Mouse (Mus musculus) megakaryocyte, embryonic 14.5 days (primary cell): Measurements from ENCODE around the gene Kir3dl1. TPM values are rescaled to one million over a fixed set of nuclear protein-coding genes. Genes with fewer than 3 reads are reported as not detected.
"Not testable (repeated sequence)": the region's sequence is repeated elsewhere in the genome, so short reads cannot be mapped to it uniquely, and the experiment has no call there.

Experiments used
- H3K27me3 ChIP-seq: replicated peaks from 2 replicates; pipeline ENCODE3; 2012; ENCODE audit warnings: inconsistent platforms
- H3K36me3 ChIP-seq: replicated peaks from 2 replicates; pipeline ENCODE3; 2012; ENCODE audit warnings: low read length, inconsistent platforms, mixed read lengths
- H3K4me1 ChIP-seq: 2 replicates; pipeline ENCODE4 v1.6.1; 2012; ENCODE audit warnings: inconsistent platforms
- H3K4me3 ChIP-seq: replicated peaks from 2 replicates; pipeline ENCODE3; 2012; ENCODE audit warnings: moderate library complexity, mild to moderate bottlenecking, inconsistent platforms
- H3K9me3 ChIP-seq: 2 replicates; pipeline ENCODE4 v1.6.1; 2012; ENCODE audit warnings: inconsistent platforms
- polyA plus RNA-seq: library from polyadenylated mRNA; stranded (reverse); fragments of >175 nt; gene quantifications from 2 replicates; pipeline ENCODE4 v1.2.3, GENCODE M21; 2012; ENCODE audit warnings: low replicate concordance; ENCODE audit not compliant: insufficient read depth

The Kir3dl1 gene
- 0.12 TPM in 1 of 2 replicates, not detected in the other for polyA plus RNA-seq

- H3K4me3 ChIP-seq: not testable (repeated sequence)
Observed at GRCm38 (mm10) chrX:136517699-136518098, at the start of gene Kir3dl1. TSS of gene Kir3dl1 (plus strand) at chrX:136517999.

GRCm38 (mm10) chrX:136543956-136544355 is 26.2 kb downstream of the Kir3dl1 start, which contains the start of gene Kir3dl2:
TSS of gene Kir3dl2 (minus strand) at chrX:136544056.
- H3K36me3 ChIP-seq, H3K4me3 ChIP-seq, H3K9me3 ChIP-seq, H3K4me1 ChIP-seq, H3K27me3 ChIP-seq: not testable (repeated sequence)

More at GRCm38 (mm10) chrX:136517699-136518098, at the start of gene Kir3dl1:
- not testable (repeated sequence) for H3K9me3 ChIP-seq, H3K27me3 ChIP-seq, H3K4me1 ChIP-seq, H3K36me3 ChIP-seq

DNA sequence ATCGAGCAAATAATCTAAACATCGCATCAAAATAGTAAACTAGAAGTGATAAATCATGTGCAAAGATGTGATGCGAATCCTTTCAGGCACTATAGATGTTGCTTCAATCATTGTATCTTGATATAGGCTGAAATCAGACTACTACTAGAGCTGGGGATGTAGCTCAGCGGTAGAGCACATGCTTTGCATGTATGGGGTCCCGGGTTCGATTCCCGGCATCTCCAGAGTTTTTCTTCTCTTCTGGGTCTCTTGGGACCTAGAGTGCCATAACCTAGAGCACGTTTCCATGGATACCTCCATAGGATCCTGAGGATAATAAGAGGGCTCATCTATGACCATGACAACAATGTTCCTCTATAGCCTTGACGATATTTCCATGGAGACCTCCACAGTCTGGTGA is 51.3 kb downstream of the Kir3dl1 start:
- not testable (repeated sequence) for H3K4me1 ChIP-seq

More for the DNA sequence above, 51.3 kb downstream of the Kir3dl1 start:
- not testable (repeated sequence) for H3K36me3 ChIP-seq, H3K4me3 ChIP-seq, H3K27me3 ChIP-seq, H3K9me3 ChIP-seq

Other genes with a start within 250 kb of the Kir3dl1 start
- gene Bex3, start 247.7 kb upstream of the Kir3dl1 start, polyA plus RNA-seq: 46.6 and 242 TPM in 2 replicates
- gene Kir3dl2, start 26.1 kb downstream of the Kir3dl1 start, polyA plus RNA-seq: not detected in 2 replicates
- not detected in 2 replicates for gene Tceal3, start 72.8 kb downstream of the Kir3dl1 start, polyA plus RNA-seq
- not detected in 2 replicates for gene Tceal1, start 190.0 kb downstream of the Kir3dl1 start, polyA plus RNA-seq
- 77.8 and 360 TPM in 2 replicates for gene Morf4l2, start 225.7 kb downstream of the Kir3dl1 start, polyA plus RNA-seq